Mouse (Mus musculus) heart, embryonic 10.5 days (tissue): Measurements from ENCODE around the gene Olfr493. TPM values are rescaled to one million over a fixed set of nuclear protein-coding genes. Genes with fewer than 3 reads are reported as not detected.

ENCODE experiments used
- DNase-seq: peaks from one replicate; pipeline ENCODE4 v3.0.0-alpha.2; 2017; ENCODE audit warnings: low spot score
- H3K27ac ChIP-seq: fragments of 300-500 bp; sonication (generic); 2 replicates; pipeline ENCODE4 v1.5.1; 2016; ENCODE audit warnings: mild to moderate bottlenecking
- H3K27me3 ChIP-seq: fragments of 300-500 bp; sonication (generic); 2 replicates; pipeline ENCODE4 v1.6.1; 2016; ENCODE audit warnings: mild to moderate bottlenecking; ENCODE audit not compliant: poor library complexity, insufficient read depth, severe bottlenecking
- H3K36me3 ChIP-seq: fragments of 300-500 bp; sonication (generic); 2 replicates; pipeline ENCODE4 v1.6.1; 2016; ENCODE audit warnings: mild to moderate bottlenecking, moderate library complexity
- H3K4me1 ChIP-seq: fragments of 300-500 bp; sonication (generic); 2 replicates; pipeline ENCODE4 v1.6.1; 2016; ENCODE audit warnings: mild to moderate bottlenecking
- H3K4me3 ChIP-seq: fragments of 300-500 bp; sonication (generic); 2 replicates; pipeline ENCODE4 v1.5.1; 2016; ENCODE audit warnings: mild to moderate bottlenecking, moderate library complexity
- H3K9me3 ChIP-seq: fragments of 300-500 bp; sonication (generic); 2 replicates; pipeline ENCODE4 v1.6.1; 2016; ENCODE audit warnings: mild to moderate bottlenecking, moderate library complexity
- WGBS: fragments of 180-500 bp; shearing (Covaris S2); methylation state at CpG from one replicate; pipeline ENCODE4 v1.1.7; 2016; 5-methylcytosine and 5-hydroxymethylcytosine counted together
- polyA plus RNA-seq: library from polyadenylated mRNA; unstranded; fragments of >200 nt; fragmentation: Nextera tagmentation; extraction: Ambion mirVana; gene quantifications from 2 replicates; pipeline ENCODE4 v1.2.1, GENCODE M21; 2016

Olfr493 gene
- not detected in 2 replicates for polyA plus RNA-seq

GRCm38 (mm10) chr7:108346879-108347278 is at the start of gene Olfr493:
Gene Olfr493, minus strand, starts transcription at chr7:108346979.
- Histone ChIP-seq H3K36me3 (no peaks in the 10 kb centered on the region), H3K27me3 (no peaks in the 10 kb centered on the region), H3K4me3 (no peak within 1 kb of the TSS), H3K4me1 (no peaks in the 10 kb centered on the region), H3K27ac (no peak within 1 kb of the TSS), H3K9me3 (no peaks in the 10 kb centered on the region)
- no peak for DNase-seq
- WGBS, result 71% methylated on average over 1 of the region's 1 CpGs

GRCm38 (mm10) chr7:108392867-108393266 is 46.1 kb upstream of the Olfr493 start, which contains the start of gene Olfr495:
Gene Olfr495, plus strand, starts transcription at chr7:108393167.
- no peaks in the 10 kb centered on the region for H3K9me3 ChIP-seq
- WGBS, result 54% methylated on average over 1 of the region's 1 CpGs
- no peaks in the 10 kb centered on the region for H3K27me3 ChIP-seq
- H3K4me3 ChIP-seq, result no peak within 1 kb of the TSS
- H3K4me1 ChIP-seq, result no peaks in the 10 kb centered on the region
- H3K36me3 ChIP-seq, result no peaks in the 10 kb centered on the region
- DNase-seq, result no peak
- H3K27ac ChIP-seq, result no peak within 1 kb of the TSS

- Histone ChIP-seq H3K36me3 (no peaks in the 10 kb centered on the region), H3K27ac (no peak within 1 kb of the TSS), H3K4me3 (no peak within 1 kb of the TSS), H3K27me3 (no peaks in the 10 kb centered on the region), H3K9me3 (no peaks in the 10 kb centered on the region), H3K4me1 (no peaks in the 10 kb centered on the region)
- WGBS, result 70% methylated on average over 3 of the region's 3 CpGs
- DNase-seq, result no peak
Measured at GRCm38 (mm10) chr7:108365035-108365434, 18.3 kb upstream of the Olfr493 start, which contains the start of gene Olfr494. Gene Olfr494, plus strand, starts transcription at chr7:108365335.

- DNase-seq, result no peak
- Histone ChIP-seq H3K27me3 (no peaks in the 10 kb centered on the region), H3K36me3 (no peaks in the 10 kb centered on the region), H3K27ac (no peak within 1 kb of the TSS), H3K9me3 (no peaks in the 10 kb centered on the region), H3K4me1 (no peaks in the 10 kb centered on the region), H3K4me3 (no peak within 1 kb of the TSS)
- WGBS, result 85% methylated on average over 2 of the region's 2 CpGs
Measured at GRCm38 (mm10) chr7:108323574-108323973, 23.2 kb downstream of the Olfr493 start, which contains the start of gene Olfr492. Gene Olfr492, minus strand, starts transcription at chr7:108323674.

- no peak within 1 kb of the TSS for H3K4me3 ChIP-seq
- H3K9me3 ChIP-seq, result no peaks in the 10 kb centered on the region
- no peak within 1 kb of the TSS for H3K27ac ChIP-seq
- no peaks in the 10 kb centered on the region for H3K36me3 ChIP-seq
- WGBS, result 66% methylated on average over 1 of the region's 1 CpGs
- no peaks in the 10 kb centered on the region for H3K4me1 ChIP-seq
- no peak for DNase-seq
- no peaks in the 10 kb centered on the region for H3K27me3 ChIP-seq
Measured at GRCm38 (mm10) chr7:108313151-108313550, 33.6 kb downstream of the Olfr493 start, which contains the start of gene Olfr491. Gene Olfr491, plus strand, starts transcription at chr7:108313451.

Other genes starting within 250 kb of the Olfr493 start
- not detected in 2 replicates for gene Olfr482, start 249.4 kb downstream of the Olfr493 start, polyA plus RNA-seq
- not detected in 2 replicates for gene Olfr483, start 246.1 kb downstream of the Olfr493 start, polyA plus RNA-seq
- not detected in 2 replicates for gene Olfr484, start 219.5 kb downstream of the Olfr493 start, polyA plus RNA-seq
- not detected in 2 replicates for gene Olfr485, start 187.1 kb downstream of the Olfr493 start, polyA plus RNA-seq
- not detected in 2 replicates for gene Olfr486, start 174.2 kb downstream of the Olfr493 start, polyA plus RNA-seq
- not detected in 2 replicates for gene Olfr487, start 132.3 kb downstream of the Olfr493 start, polyA plus RNA-seq
- gene Olfr488, start 88.6 kb downstream of the Olfr493 start, polyA plus RNA-seq, result not detected in 2 replicates
- not detected in 2 replicates for gene Olfr490, start 58.0 kb downstream of the Olfr493 start, polyA plus RNA-seq
- gene Olfr491, start 33.5 kb downstream of the Olfr493 start, polyA plus RNA-seq, result not detected in 2 replicates
- gene Olfr492, start 23.3 kb downstream of the Olfr493 start, polyA plus RNA-seq, result not detected in 2 replicates
- gene Olfr494, start 18.4 kb upstream of the Olfr493 start, polyA plus RNA-seq, result not detected in 2 replicates
- not detected in 2 replicates for gene Olfr495, start 46.2 kb upstream of the Olfr493 start, polyA plus RNA-seq
- gene Olfr497, start 73.4 kb upstream of the Olfr493 start, polyA plus RNA-seq, result not detected in 2 replicates
- gene Olfr498, start 118.3 kb upstream of the Olfr493 start, polyA plus RNA-seq, result not detected in 2 replicates
- not detected in 2 replicates for gene Olfr502, start 178.1 kb upstream of the Olfr493 start, polyA plus RNA-seq
- not detected in 2 replicates for gene Olfr503, start 197.5 kb upstream of the Olfr493 start, polyA plus RNA-seq
- not detected in 2 replicates for gene Olfr504, start 218.8 kb upstream of the Olfr493 start, polyA plus RNA-seq